ENCODE assay signal across 22 mouse cellular contexts in genomic region chr19:24020736-24021135, GRCm38 (mm10). TPM values are rescaled to one million over a fixed set of nuclear protein-coding genes. Genes with fewer than 3 reads are reported as not detected.
DNase-seq lines count a peak whose midpoint lies in the region; ATAC-seq and TF ChIP-seq lines count a peak whose summit lies in the region.
"Had no signal": no experiment of that assay in that cellular context is flagged by ENCODE, and none has a peak within 500 bp of the region (broad histone marks: within the 10 kb centered on the region; RNA-seq: fewer than 3 reads in every experiment).

No protein-coding gene starts in this region.

- H3K4me3 ChIP-seq in heart, adult 2 months: no peak overlapping the region
- no peak overlapping the region for H3K4me3 ChIP-seq in midbrain, embryonic 11.5 days (ENCODE audit: low read depth, low read length)
- H3K4me3 ChIP-seq in midbrain, embryonic 13.5 days (replicated peaks): no peak overlapping the region

- peaks cover 1% of the 10 kb centered on the region; the same call in 1 of the 2 replicates for H3K79me2 ChIP-seq in heart, adult 2 months (replicated peaks; ENCODE audit: control insufficient read depth, insufficient read depth, low read length)

- no peaks in the 10 kb centered on the region for H3K27me3 ChIP-seq in heart, adult 2 months (ENCODE audit: control insufficient read depth, insufficient read depth, low read length)
- H3K27me3 ChIP-seq in midbrain, embryonic 11.5 days (ENCODE audit: control insufficient read depth, insufficient read depth, low read length): no peaks in the 10 kb centered on the region
- no peaks in the 10 kb centered on the region; the same call in 1 of the 2 replicates for H3K27me3 ChIP-seq in midbrain, embryonic 13.5 days
- H3K27me3 ChIP-seq: CH12.LX had no signal

- DNase-seq in heart, adult 11 months: peak; percentile 51
- DNase-seq in heart, postnatal 4 days: no peak
- no peak for DNase-seq in heart, adult 2 months
- no peak for DNase-seq in heart, adult 9 months (ENCODE audit: low spot score in 2 of 2)
- peak; percentile 64 for DNase-seq in midbrain, embryonic 11.5 days (ENCODE audit: low spot score, missing footprints)
- DNase-seq: adrenal gland, adult 2 months; adrenal gland, adult 8-10 months; adrenal gland, postnatal 10 days; adrenal gland, postnatal 14 days; adrenal gland, postnatal 25 days; adrenal gland, postnatal 36 days; B cell, adult 2 months; cerebellum, adult 11 months; cerebellum, adult 11-12 months; cerebellum, adult 18-20 months had no signal

- WGBS in heart, adult 2 months: 62% methylated on average over 3 of the region's 3 CpGs
- 86% methylated on average over 3 of the region's 3 CpGs for WGBS in midbrain, embryonic 11.5 days
- 88% methylated on average over 3 of the region's 3 CpGs for WGBS in midbrain, embryonic 13.5 days

- ATAC-seq in midbrain, embryonic 11.5 days (ENCODE audit: low FRiP score): no peak
- no peak for ATAC-seq in midbrain, embryonic 13.5 days
- ATAC-seq: activated CD4-positive, CD25-positive, alpha-beta regulatory T cell, adult 4 months; CD4-positive, CD25-positive, alpha-beta regulatory T cell, adult 4 months; Patski had no signal

- H3K4me1 ChIP-seq in heart, adult 2 months (ENCODE audit: control insufficient read depth, insufficient read depth, low read length): peaks cover 37% of the 10 kb centered on the region
- H3K4me1 ChIP-seq in midbrain, embryonic 11.5 days (ENCODE audit: control insufficient read depth, insufficient read depth, low read length): peaks cover 32% of the 10 kb centered on the region
- peaks cover 41% of the 10 kb centered on the region for H3K4me1 ChIP-seq in midbrain, embryonic 13.5 days (replicated peaks)

- no peaks in the 10 kb centered on the region for H3K9me3 ChIP-seq in midbrain, embryonic 11.5 days (ENCODE audit: control insufficient read depth, low read length)
- no peaks in the 10 kb centered on the region for H3K9me3 ChIP-seq in midbrain, embryonic 13.5 days
- H3K9me3 ChIP-seq: G1E had no signal

- intact Hi-C loops in heart, adult 2 months (cut with DNase I): no loop called here

- TF ChIP-seq CTCF in heart, adult 2 months (IDR thresholded peaks at IDR 0.05): no peak

- peak overlapping the region; percentile 9; the same call in 1 of the 2 replicates for H3K27ac ChIP-seq in heart, adult 2 months
- H3K27ac ChIP-seq in midbrain, embryonic 11.5 days (ENCODE audit: low read depth, low read length): no peak overlapping the region
- H3K27ac ChIP-seq in midbrain, embryonic 13.5 days: no peak overlapping the region

- peaks cover 8% of the 10 kb centered on the region for H3K36me3 ChIP-seq in heart, adult 2 months (ENCODE audit: control insufficient read depth, insufficient read depth, low read length)
- no peaks in the 10 kb centered on the region for H3K36me3 ChIP-seq in midbrain, embryonic 11.5 days (ENCODE audit: control insufficient read depth, insufficient read depth, low read length)
- H3K36me3 ChIP-seq in midbrain, embryonic 13.5 days: no peaks in the 10 kb centered on the region
- H3K36me3 ChIP-seq: G1E had no signal

- no peak for TF ChIP-seq EP300 in heart, adult 2 months (IDR thresholded peaks at IDR 0.05; ENCODE audit: insufficient read depth, low read depth, low read length)

- no peak overlapping the region for H3K4me2 ChIP-seq in midbrain, embryonic 11.5 days
- no peak overlapping the region for H3K4me2 ChIP-seq in midbrain, embryonic 13.5 days (replicated peaks)

- no peak for TF ChIP-seq POLR2A in heart, adult 2 months (IDR thresholded peaks at IDR 0.05; ENCODE audit: insufficient read depth, low read depth, low read length)

- no peak overlapping the region for H3K9ac ChIP-seq in heart, adult 2 months (ENCODE audit: low read depth, low read length)
- no peak overlapping the region for H3K9ac ChIP-seq in midbrain, embryonic 11.5 days (ENCODE audit: low read length)
- no peak overlapping the region for H3K9ac ChIP-seq in midbrain, embryonic 13.5 days (replicated peaks)

RNA-seq across cellular contexts. Expression of gene Fam189a2, which starts 10.1 kb away (rescaled TPM):
- 10 to 100 TPM; 85.3 to 88.9 TPM for total RNA-seq in heart, postnatal 4 days (2021)
- total RNA-seq in heart, adult 2 months (2021): 10 to 100 TPM; 51.2 to 55.1 TPM
- polyA plus RNA-seq in heart, adult 2 months (2012; rRNA removed): 52.0 and 73.9 TPM in 2 replicates
- 2.6 and 2.8 TPM in 2 replicates for polyA plus RNA-seq in midbrain, embryonic 11.5 days (2014; fragmentation: Nextera tagmentation; extraction: Ambion mirVana)
- 1.4 and 1.5 TPM in 2 replicates for polyA plus RNA-seq in midbrain, embryonic 13.5 days (2015; fragmentation: Nextera tagmentation; extraction: Ambion mirVana)
- total RNA-seq: CH12.LX, MEL had no signal
- polyA plus RNA-seq: activated CD4-positive, CD25-positive, alpha-beta regulatory T cell, adult 4 months; CD4-positive, CD25-positive, alpha-beta regulatory T cell, adult 4 months; G1E had no signal

Comparison
In these comparisons a context has a peak if more than half of its experiments do, and no peak if none do; other contexts are left out.
1. DNase-seq: peak in heart, adult 11 months (single experiment) and midbrain, embryonic 11.5 days (single experiment); none in heart, postnatal 4 days (single experiment), heart, adult 2 months (0 of 2) and heart, adult 9 months (0 of 2).
2. RNA of gene Fam189a2, which starts 10.1 kb away (polyA plus RNA-seq): 52.0 to 73.9 TPM in heart, adult 2 months; 2.6 to 2.8 TPM in midbrain, embryonic 11.5 days and 1.4 to 1.5 TPM in midbrain, embryonic 13.5 days; every median in the first group is over 10 times any median in the second.